Mouse (Mus musculus) cortical plate, adult 2 months (tissue): Measurements from ENCODE around the gene Banf2. TPM values are rescaled to one million over a fixed set of nuclear protein-coding genes. Genes with fewer than 3 reads are reported as not detected.

Source experiments
- H3K27ac ChIP-seq: fragments of 200-500 bp; 2 replicates; pipeline ENCODE4 v1.5.1; 2012; ENCODE audit warnings: low read length, control low read depth, inconsistent platforms; ENCODE audit not compliant: insufficient read depth
- H3K4me1 ChIP-seq: fragments of 200-500 bp; 2 replicates; pipeline ENCODE4 v1.6.1; 2011; ENCODE audit warnings: low read length; ENCODE audit not compliant: control insufficient read depth, insufficient read depth
- H3K4me3 ChIP-seq: fragments of 200-500 bp; 2 replicates; pipeline ENCODE4 v1.5.1; 2011; ENCODE audit warnings: mild to moderate bottlenecking, low read length, control low read depth; ENCODE audit not compliant: insufficient read depth
- CTCF ChIP-seq: fragments of 200-500 bp; IDR thresholded peaks from 2 replicates; pipeline ENCODE4 v1.5.1; 2011; ENCODE audit warnings: mild to moderate bottlenecking, control low read depth, low read length; ENCODE audit not compliant: insufficient read depth; ENCODE audit errors: extremely low read depth
- POLR2A ChIP-seq: fragments of 200-500 bp; IDR thresholded peaks from 2 replicates; pipeline ENCODE4 v1.6.1; 2011; ENCODE audit warnings: mild to moderate bottlenecking, low read length, control low read depth; ENCODE audit not compliant: insufficient read depth; ENCODE audit errors: extremely low read depth
- polyA plus RNA-seq: library from polyadenylated mRNA; depleted of rRNA; stranded (reverse); fragments of >200 nt; gene quantifications from 2 replicates; pipeline ENCODE4 v1.2.3, GENCODE M21; 2012; rRNA removed

The Banf2 gene
- not detected in 2 replicates for polyA plus RNA-seq

DNA sequence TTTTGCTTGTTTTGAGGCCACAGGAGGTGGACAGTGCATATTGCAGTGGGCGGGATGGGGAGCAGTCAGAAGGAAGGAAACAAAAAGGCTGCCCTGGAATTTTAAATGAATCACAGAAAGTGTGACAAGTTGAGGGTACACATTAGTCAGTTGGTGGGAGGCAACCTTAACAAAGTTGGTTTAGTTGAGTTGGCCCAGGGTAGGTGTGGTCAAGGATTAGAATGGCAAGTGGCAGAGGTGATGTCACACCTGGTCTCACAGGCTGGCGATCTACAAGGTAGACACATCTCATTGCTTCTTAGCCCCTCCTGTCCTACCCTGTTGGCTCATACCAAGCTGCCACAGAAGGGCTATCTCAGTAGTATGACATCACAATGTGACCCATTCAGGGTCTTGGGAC is at the start of gene Banf2:
Gene Banf2 (plus strand): TSS at position 396 of the 400 bp plus-strand sequence.
- TF ChIP-seq POLR2A (no peak), CTCF (no peak)
- Histone ChIP-seq H3K4me1 (no peaks in the 10 kb centered on the region), H3K27ac (no peak within 1 kb of the TSS), H3K4me3 (no peak within 1 kb of the TSS)

GRCm38 (mm10) chr2:143983482-143983881 is 49.4 kb upstream of the Banf2 start:
- H3K27ac ChIP-seq = no peak overlapping the region
- no peak overlapping the region for H3K4me3 ChIP-seq

DNA sequence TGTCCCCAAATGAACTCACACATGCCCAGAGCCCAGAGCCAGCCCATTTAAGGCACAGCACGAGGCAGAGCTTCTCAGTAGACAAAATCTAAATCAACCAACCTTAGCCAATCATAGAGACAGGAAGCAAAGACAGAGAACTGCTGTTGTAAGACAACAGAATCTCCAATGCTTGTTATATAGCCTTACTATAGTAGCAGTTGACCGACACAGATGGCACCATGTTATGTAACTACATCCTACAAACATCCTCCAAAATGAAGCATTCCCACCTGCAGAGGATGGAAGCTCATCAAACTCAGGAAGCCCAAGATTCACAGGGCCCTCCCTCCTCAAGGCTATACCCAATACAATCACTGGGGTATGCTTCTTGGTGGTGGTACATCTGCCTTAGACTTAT is 45.4 kb upstream of the Banf2 start:
- Histone ChIP-seq H3K4me3 (no peak overlapping the region), H3K4me1 (peaks cover 3% of the 10 kb centered on the region; the same call in 1 of the 2 replicates), H3K27ac (no peak overlapping the region)
- TF ChIP-seq POLR2A = no peak
- TF ChIP-seq CTCF = no peak

More at GRCm38 (mm10) chr2:143983482-143983881, 49.4 kb upstream of the Banf2 start:
- H3K4me1 ChIP-seq = peaks cover 3% of the 10 kb centered on the region; the same call in 1 of the 2 replicates
- TF ChIP-seq POLR2A = no peak

GRCm38 (mm10) chr2:143988016-143988415 is 44.8 kb upstream of the Banf2 start:
- Histone ChIP-seq H3K27ac (no peak overlapping the region), H3K4me3 (no peak overlapping the region), H3K4me1 (0 out of 2 replicates have a peak, but pooled peaks cover under 1% of the 10 kb centered on the region)
- TF ChIP-seq CTCF (no peak), POLR2A (no peak)

GRCm38 (mm10) chr2:143990997-143991396 is 41.9 kb upstream of the Banf2 start:
- no peak overlapping the region for H3K27ac ChIP-seq
- no peak for TF ChIP-seq POLR2A
- TF ChIP-seq CTCF = no peak
- no peak overlapping the region for H3K4me3 ChIP-seq
- H3K4me1 ChIP-seq = no peaks in the 10 kb centered on the region

DNA sequence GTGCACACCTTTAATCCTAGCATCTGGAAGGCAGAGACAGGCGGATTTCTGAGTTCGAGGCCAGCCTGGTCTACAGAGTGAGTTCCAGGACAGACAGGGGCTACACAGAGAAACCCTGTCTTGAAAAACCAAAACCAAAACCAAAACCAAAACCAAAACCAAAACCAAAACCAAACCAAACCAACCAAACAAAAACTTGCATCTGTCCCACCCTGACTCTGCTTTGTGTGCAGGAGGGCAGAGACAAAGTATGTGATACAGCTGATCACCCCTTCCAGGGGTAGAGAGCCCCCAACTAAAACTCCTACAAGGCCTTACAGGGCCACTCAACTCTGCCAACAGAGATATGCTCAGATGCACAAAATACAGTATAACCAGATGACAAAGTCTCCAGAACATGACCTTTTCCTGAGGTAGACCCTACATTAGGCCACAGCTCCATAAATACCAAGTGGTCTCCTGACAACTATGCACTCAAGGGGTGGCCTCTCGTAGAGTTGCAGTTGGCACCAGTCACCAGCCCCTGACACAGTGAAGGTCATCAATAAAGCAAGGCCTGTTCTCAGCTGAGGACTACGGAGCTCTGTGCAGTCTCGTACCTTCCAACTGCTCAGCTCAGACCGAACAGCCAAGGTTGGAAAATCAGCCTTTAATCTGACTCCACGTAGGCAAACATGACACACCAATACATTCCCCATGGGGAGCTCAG is 40.7 kb upstream of the Banf2 start:
- TF ChIP-seq CTCF (no peak), POLR2A (no peak)
- Histone ChIP-seq H3K27ac (peak overlapping the region; percentile 25; the same call in 1 of the 2 replicates), H3K4me3 (no peak overlapping the region), H3K4me1 (no peaks in the 10 kb centered on the region)

DNA sequence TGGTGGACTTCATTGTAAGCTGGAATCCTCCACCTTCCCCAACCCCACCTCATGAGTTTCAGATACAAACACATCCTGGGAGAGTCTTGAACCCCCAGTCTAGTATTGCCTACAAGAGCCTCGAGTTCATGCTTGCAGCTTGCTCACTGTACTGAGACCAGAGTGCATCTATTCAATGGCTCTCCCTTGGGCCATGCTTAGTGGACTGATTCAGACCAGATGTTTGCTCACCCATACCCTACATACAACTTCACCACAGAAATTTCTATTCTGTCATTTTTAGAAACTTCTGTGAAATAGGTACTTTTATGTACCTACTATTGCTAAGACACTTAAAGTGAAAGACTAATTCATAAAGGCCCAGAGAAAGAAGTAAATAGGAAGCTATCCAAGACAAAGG is 39.9 kb upstream of the Banf2 start:
- Histone ChIP-seq H3K4me3 (no peak overlapping the region), H3K27ac (no peak overlapping the region), H3K4me1 (no peaks in the 10 kb centered on the region)
- TF ChIP-seq POLR2A = no peak
- no peak for TF ChIP-seq CTCF

GRCm38 (mm10) chr2:144002229-144002984 is 30.5 kb upstream of the Banf2 start:
- Histone ChIP-seq H3K27ac (no peak overlapping the region), H3K4me1 (no peaks in the 10 kb centered on the region; the same call in 1 of the 2 replicates), H3K4me3 (no peak overlapping the region)
- no peak for TF ChIP-seq POLR2A
- TF ChIP-seq CTCF = no peak

- Histone ChIP-seq H3K4me1 (no peaks in the 10 kb centered on the region; the same call in 1 of the 2 replicates), H3K4me3 (no peak overlapping the region), H3K27ac (no peak overlapping the region)
- TF ChIP-seq CTCF (no peak), POLR2A (no peak)
Observed at GRCm38 (mm10) chr2:144003544-144003943, 29.3 kb upstream of the Banf2 start.
